Mouse (Mus musculus) heart, adult 2 months (tissue): ENCODE results near the gene Aif1.

Experiments used
- CTCF ChIP-seq: fragments of 200-600 bp; IDR thresholded peaks from 2 replicates; pipeline ENCODE4 v1.8.1; 2022; ENCODE audit warnings: antibody characterized with exemption, mild to moderate bottlenecking, moderate library complexity
- EP300 ChIP-seq: fragments of 200-500 bp; IDR thresholded peaks from 2 replicates; pipeline ENCODE4 v1.6.1; 2011; ENCODE audit warnings: low read depth, low read length, control low read depth; ENCODE audit not compliant: insufficient read depth
- POLR2A ChIP-seq: fragments of 200-500 bp; IDR thresholded peaks from 2 replicates; pipeline ENCODE4 v1.6.1; 2011; ENCODE audit warnings: mild to moderate bottlenecking, low read depth, low read length, control low read depth; ENCODE audit not compliant: insufficient read depth

DNA sequence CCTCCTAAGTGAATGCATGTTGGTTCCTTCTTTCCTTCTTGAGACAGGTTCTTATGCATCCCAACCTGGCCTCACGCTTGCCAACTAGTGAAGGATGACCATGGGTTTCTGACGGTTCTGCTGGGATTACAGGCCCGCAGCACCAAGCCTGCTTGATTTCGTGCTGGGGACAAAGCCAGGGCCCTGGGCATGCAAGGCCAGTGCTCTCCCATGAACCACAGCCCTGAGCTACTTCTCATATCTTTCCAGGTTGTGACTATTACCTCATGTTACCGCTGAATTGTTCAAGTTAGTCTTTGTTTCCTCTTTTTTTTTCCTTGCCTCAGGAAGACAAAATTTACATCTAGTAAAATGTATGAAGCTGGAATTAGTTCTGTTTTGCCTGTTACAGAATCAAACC lies 17.1 kb upstream of the Aif1 start:
- TF ChIP-seq CTCF (no peak), POLR2A (no peak), EP300 (no peak)
